Mouse (Mus musculus) kidney, adult 8-10 months (tissue): ENCODE measurements around the gene Drc1.

Experiments
- DNase-seq, 2 experiments: peaks; one replicate each; pipeline ENCODE4 v3.0.0; 2022

Gene Drc1

DNA sequence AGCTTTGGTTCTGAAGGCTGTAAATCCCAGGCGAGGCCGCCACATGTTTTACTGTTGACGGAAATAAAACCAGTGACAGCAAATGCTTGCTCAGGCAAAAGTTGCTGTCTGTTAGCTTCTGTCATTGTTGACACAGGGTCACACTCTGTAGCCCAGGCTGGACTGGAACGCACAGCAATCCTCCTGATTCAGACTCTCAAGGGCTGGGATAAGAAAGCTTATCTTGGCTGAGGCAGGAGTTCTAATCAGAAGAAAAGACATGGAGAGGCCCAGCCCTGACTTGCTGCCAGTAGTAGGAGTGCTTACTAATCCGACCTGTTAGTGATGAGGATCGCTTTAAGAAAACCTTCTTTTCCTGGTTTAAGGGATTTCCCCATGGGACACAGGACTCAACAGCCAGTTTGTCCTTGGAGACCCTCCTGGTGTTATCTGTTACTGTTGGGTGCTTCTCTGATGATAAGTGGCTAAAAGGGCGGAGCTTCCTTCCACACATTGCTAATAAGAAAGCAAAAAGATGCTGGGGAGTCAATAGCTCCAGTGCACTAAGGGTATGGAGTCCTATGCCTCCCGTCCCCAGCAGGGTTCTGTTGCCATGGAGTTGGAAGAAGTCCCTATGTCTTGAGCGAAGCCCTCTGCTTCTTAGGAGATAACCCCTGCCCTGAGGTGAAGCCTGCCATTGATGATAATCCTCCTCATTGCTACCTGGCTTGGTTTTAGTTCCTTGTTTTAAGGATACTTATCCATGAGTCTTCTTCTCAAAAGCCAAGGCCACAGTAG is 6.1 kb downstream of the Drc1 start:
- DNase-seq: no peak

DNA sequence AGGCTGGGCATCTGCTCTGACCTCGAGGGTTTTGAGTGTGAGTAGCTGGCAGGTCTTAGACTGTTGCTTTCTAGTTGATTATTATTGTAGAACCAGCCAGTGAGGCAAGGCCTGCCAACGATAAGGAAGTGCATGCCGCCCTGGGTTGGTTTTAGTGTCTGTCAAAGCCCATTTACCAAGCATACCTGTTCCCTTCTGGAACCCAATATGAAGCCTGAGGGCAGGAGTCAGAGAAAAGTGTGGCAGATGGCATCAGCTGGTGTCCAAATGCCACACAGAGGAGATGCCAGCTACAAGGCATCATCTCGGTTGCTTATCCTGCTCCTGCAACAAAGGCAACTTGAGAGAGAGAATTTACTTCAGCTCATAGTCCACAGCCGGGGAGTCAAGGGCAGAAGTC is 59.6 kb downstream of the Drc1 start:
- no peak for DNase-seq

DNA sequence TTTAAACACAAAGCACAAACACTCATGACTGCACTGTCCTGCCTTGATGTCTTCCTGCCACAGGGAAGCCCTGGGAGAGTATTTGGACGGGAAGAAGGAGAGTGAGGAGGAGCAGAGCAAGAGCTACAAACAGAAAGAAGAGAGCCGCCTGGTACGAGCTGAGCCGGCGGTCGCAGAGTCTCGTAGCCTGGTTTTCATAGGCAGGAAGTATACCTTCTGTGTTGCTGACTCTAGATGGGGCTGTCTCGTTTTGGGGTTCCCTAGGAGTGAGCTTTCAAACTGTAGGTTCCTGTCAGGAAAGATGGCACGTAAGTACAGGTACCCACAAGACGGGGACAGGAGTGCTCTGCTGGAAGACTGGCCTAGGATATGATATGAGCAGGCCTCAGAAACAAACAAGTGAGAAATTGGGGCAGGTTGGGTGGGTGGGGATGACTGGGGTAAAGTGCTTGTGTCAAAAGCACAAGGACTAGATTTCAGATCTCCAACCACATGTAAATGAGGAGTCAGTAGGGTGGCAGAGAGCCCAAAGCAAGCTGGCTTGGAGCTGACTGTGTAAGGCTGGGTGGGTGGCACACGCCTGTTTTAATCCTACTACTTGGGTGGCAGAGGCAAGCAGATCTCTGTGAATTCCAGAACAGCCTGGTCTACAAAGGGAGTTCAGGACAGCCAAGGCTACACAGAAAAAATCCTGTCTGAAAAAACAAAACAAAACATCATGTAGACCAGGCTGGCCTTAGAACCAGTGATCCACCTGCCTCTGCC is 60.6 kb downstream of the Drc1 start:
- DNase-seq: no peak

DNA sequence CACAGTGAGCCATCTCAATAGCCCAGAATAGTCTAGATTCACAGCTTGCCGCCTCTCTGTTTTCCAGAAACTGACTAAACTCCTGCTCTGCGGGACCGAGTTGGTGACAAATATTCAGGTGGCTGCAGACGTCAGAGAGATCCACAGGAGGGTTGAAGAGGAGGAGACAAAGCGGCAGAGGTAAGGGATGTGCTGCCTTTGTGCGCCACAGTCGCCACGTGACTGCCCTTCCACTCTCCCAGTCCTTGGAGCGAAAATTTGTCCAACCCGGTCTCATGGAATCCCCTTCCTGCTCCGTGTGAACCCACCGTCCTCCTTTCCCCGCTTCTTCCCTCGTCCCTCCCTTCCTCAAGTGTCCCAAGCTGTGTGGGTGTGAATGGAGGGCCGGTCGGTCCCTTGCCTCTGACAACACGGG is 61.4 kb downstream of the Drc1 start:
- no peak for DNase-seq

DNA sequence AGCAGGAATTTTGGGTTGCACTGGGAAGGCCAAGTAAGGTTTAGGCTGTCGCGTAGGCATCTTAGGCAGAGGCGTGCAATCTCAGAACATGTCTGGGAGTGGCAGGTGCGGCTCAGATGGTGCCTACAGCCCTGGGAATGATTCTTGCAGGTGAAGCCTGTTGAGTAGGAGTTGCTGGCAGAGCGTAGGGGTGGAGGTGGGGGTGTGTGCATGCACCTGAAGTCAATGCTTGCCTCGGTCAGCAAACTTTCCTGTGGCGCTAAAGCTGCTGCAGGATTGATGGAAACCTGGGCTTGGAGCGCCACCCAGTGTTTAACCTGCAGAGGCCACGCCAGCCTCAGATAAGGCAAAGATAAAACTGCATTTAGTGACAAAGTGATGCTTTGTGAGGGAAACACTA is 61.9 kb downstream of the Drc1 start:
- peak; percentile 30 to 50 for DNase-seq

DNA sequence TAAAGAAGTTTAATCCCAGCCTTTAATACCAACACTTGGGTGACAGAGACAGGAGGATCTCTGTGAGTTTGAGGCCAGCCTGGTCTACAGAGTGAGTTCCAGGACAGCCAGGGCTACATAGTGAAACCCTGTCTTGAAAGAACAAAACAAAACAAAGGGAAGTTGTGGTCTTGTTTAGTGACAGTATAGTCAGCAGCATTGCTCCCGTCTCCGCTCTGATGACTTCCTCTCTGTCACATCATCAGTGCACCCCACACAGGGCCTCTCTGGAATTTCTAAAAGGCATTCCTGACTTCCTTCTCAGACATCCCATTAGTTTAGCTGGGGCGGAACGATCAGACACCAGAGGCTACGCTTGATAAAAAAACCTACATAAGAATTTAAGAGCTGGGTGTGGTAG is 62.7 kb downstream of the Drc1 start:
- no peak for DNase-seq

DNA sequence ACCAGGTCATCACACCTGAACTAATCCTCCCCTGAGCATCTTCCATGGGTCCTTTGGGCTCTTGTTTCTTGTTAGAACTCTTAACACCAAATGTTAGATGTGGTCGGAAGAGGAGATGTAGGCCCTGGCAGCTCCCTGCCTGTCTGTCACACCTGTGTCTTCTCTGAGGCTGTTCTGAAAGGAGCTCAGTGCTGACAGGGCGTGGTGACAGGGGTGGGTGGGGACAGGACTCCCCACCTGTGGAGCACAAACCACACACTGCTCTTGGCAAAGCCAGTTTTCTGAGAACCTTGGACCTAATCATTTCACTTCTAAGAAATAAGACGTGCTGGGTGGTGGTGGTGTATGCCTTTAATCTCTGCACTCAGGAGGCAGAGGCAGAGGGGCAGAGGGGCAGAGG is 72.4 kb downstream of the Drc1 start:
- no peak for DNase-seq

DNA sequence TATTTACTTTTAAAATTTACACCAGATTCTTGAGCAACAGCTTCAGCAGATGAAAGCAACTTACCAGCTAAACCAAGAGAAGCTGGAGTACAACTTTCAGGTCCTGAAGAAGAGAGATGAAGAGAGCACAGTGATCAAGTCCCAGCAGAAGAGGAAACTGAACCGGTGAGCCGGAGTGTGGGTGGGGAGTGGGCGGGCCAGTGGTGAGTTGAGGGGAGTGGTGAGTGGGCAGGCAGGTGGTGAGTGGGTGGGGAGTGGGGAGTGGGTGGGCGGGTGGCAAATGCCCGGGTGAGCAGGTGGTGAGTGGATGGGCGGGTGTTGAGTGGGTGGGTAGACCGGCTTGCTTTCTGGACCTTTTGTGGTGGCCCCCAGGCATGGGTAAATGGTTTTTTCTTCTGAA is 73.9 kb downstream of the Drc1 start:
- DNase-seq: no peak

DNA sequence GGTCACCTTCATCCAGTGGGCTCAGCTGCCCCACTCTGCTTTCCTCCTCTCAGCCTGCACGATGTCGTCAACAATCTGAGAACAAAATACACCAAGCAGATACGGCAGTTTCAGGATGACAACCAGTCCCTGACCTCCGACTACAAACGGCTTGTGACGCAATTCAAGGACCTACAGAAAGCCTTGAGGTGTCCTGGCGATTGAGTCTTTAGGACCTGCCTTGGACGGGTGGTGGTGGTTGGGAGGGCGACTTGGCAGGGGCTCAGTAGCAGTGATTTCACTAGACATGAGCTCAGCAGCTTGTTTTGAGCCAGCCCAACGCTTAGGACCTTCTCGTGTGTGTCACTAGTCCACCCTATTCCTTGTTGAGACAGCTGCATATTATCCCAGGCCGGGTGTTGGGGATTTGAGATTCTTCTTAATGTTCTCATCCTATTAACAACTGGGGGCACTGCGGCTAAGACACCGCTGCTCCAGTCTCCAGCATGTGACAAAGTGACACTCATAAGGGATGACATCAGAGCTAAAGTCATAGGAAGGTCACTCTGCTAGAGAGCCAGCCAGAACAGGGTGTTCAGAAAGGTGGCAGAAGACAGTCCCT is 74.5 kb downstream of the Drc1 start:
- DNase-seq: no peak

DNA sequence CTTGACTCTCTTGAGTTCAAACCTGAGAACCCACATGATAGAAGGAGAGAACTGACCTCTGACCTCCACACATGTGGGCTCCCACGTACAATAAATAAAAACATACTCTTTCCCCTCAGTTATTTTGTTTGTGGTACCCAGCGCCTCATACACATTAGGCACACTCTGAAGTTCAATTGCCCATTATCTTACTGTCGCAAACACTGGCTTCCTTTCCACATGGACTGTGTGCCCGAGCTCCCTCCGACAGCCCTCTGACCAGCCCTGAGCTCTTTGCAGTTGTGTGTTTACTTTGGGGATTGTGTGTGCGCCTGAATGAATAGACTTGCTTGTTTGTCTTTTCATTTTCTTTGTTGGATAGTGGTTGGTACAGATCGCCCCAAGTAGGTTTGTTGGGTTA is 75.5 kb downstream of the Drc1 start:
- DNase-seq: no peak

DNA sequence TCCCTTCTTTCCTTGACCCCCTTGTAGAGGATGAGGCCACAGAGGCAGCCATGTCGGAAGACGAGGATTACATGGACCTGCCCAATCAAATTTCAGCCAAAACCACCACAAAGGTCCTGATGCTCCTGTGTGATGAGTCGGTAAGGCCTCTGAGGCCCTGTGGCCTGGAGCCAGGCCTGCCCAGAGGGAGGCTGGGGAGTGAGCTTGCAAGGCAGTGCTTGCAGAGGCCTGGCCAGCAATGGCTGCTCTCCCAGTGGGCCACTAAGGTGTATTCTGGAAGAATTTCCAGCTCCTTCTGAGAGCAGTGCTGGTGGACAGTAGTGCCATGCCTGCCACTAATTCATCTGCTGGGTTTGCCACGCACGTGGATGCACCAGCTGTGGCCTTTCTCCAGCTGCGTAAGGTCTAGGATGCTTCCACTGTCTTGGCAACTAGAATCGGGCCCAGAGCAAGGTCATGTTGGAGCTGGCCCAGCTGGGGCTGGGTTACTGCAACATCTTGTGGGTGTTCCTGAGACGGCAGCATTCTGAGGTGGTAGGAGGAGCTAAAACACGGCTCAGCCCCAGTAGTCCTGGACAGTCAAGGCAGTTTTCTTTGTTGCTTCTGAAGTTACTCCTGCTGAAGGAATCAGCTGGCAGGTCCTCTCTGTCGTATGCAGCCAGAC is 77.4 kb downstream of the Drc1 start:
- no peak for DNase-seq

DNA sequence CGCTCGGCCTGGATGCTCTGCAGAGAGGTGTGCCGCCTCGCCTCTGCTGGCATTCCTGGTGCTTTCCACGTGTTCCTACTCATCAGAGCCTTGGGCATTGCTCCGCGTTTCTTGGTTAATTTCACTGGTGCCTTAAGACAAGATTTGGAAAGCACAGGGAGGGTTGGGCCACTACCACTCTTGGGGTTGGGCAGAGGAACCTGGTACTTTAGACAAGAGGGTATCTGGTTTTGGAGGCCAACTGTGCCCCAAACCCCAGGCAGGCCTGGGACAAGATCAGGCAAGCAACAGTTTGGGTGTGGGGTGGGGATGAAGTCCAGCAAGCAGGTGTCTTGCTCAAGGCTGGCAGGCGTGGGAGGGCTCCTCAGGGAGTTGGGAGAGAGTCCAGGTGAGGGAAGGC is 86.2 kb downstream of the Drc1 start:
- no peak for DNase-seq

DNA sequence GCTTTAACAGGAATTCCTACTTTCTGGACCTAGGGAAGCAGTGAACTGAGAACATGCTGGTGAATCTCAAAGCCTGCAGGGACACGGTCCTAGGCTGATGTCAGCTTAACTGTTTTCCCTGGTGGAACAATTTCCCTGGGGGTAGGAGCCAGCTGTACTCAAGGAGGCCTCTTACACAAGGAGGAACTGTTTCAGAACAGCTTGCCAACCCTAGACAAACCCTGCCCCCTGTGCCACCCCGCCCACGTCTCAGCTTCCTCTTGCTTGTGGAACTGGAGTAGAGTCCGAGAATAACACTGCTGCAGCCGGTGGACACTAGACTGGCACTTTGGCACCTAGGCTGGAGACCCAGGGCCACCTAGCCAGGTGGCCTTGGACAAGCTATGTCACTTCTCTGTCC is 88.2 kb downstream of the Drc1 start:
- no peak for DNase-seq

DNA sequence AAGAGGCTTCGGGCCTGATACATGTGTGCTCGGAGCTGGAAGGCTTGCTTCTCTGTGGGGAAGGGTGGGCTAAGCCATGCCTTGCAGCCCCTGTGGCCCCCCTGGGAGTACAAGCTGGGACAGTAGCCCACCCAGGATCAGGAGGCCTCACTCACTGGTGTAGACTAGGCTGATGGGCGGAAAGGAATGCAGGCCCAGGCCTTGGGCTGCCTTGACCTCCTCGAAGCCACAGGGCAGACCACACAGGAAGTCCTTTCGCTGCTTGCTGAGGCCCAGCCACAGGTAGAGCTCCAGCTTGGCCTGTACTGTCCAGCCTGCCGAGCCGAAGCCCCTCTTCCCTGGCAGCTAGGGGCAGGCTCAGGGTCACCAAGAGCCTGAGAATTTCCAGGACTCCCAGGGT is 101.7 kb downstream of the Drc1 start:
- DNase-seq: no peak

DNA sequence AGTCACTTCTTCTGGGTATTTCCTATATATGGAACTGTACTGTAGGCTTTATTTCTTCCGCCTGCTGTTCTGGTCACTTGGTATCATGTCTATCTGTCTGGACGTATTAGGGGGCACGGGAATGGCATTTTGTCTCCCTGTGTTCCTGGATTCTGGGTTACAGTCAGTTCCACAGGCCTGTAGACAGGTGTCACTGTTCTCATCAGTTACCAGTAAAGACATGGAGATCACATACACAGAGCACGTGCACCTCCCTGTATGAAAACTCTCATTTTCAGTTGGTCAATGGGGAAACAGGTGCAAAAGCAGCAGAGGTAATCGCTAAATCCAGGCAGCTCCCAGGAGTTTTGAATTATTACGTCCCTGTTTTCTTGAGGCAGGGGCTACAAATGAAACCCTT is 106.5 kb downstream of the Drc1 start:
- DNase-seq: no peak

DNA sequence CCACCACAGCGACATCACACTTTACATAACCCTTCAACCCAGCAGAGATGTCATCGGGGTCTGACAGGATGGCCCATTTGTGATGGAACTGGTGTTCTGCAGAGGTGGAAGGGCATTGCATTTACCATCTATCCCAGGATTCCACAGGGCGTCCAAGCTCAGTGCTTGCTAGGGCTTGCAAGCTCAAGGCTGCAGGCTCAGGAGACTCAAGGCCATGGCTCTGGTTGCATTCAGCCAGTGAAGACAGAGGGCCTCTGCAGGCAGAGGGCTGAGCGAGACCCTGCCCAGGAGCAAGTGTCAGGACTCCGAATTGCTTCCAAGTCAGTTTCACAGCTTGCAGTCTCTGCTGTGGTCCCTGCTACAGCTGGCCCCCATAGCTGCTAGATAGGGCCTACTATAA is 108.6 kb downstream of the Drc1 start:
- no peak for DNase-seq

DNA sequence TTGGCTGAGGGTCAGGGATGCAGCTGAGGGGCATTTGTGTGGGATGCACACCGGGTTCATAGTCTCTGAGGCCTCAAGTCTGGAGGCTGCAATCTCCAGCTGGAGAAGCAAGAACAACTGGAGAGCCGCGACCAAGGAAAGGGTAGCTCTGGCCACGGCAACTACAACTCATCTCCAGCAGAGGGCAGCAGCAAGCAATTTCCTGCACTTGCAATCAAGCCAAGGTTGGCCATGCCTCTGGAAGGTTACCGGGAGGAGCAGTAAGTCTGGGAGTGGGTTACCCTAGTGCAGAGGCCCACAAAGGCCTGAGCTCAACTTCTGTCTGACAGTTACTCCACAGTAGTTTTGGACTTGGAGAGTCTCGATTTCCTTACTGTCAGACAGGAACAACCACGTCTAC is 110.3 kb downstream of the Drc1 start:
- peak; percentile 18 to 67 for DNase-seq

DNA sequence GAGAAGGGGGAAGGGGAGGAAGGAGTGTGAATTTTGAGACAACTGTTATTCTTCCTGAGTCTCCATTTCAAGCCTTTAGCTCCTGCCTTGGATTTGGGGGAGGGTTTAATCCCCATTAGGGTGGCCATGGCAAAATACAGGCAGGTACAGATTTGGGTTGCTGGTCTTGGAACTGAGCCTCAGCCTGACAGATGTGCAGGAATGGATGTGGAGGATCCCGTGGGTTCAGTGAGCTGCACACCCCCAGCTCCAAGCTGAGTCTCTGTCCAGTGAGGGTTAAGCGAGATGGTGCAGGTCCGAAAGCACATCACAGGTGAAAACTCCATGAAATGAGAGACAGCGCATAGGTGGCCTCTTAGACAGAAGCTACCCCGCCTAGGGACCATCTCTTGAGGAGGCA is 119.3 kb downstream of the Drc1 start:
- DNase-seq: no peak

DNA sequence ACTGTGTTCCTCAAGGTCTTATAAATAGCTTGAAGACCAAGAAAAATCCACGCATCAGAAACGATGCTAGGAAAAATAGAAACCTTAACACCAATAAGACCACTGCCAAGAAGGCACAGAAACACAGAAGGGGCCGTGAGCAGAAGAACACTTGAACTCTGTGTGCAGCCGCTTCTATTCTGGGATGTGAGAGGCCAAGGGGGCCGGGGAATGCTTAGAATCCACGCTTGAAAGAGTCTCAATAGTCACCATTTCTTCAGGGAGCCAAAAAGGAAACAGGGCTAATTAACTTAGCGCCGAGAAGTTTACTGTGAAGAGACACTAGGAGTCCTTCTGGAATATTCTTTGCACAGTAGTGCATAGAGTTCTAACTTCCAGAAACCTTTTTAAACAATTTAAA is 120.0 kb downstream of the Drc1 start:
- DNase-seq: no peak

DNA sequence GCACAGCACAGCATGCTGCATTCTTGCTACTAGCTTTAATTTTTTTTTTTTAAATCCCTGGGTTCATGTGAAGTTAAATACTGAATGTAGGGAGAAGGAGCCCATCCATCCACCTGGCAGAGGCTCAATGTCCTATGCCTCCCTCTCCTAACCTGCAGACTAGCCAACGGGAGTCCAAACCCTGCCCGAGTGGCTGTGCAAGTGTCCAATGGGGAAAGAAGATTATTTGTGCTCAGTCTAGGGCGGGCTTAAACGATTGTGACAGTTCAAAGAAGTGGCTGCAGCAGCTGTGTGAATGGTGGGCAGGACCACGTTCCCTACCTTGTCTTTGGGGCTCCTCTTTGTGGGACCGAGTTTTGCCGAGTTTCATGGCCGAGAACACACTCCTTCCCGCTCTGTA is 125.7 kb downstream of the Drc1 start:
- no peak for DNase-seq

DNA sequence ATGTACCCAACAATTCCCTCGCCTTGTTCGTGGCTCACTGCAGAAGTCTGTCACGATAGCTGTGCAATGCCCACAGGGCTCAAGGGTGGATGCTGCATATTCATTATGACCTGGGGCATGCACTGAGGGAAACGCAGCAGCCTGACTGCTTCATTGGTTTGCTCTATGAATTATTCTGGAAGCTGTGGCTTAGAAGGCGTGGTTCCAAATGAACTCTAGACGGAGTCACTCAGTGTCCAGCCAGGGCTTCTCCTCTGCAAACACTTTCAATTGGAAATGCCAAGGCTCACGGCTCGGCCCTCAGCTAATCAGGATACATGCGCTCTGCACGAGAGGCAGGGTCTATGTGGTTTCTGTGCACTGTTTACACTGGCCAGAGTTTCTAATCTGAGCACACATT is 130.3 kb downstream of the Drc1 start:
- peak; percentile 8 to 38 for DNase-seq

DNA sequence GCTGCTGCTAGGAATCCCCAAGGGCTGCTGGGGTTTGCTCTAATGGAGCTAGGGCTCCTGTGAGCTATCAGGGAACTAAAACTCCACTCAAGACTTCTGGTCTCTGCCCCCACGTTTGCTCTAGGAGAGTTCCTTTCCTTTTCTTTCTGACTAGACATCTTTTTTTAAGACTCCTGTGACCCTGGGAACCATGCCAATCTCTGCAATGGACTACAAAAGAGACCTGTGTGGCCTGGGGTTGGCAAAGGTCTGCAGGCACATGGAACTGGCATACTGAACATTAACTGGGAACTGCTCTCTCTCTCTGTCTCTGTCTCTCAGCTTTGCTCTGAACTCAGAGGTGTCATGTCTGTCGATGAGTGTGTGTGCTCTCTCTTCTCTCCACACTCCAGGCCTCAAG is 134.2 kb downstream of the Drc1 start:
- DNase-seq: no peak

DNA sequence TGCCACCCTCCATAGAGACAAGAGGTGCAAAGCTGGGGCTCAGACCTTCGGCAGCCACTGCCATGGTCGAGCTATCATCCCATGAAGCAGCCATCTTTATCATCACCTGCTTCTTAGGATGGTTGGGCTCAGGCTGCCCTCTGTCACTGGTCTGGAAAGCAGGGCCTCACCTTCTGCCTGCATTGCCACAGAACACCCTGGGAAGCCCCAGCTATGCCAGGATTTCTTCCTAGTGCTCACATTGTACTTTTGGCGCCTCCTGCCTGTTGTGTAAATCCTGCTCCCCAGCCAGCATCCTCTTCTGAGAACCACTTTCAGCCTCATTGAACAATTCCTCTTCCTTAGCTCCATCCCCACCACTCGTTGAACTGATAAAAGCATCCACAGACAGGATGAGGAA is 134.7 kb downstream of the Drc1 start:
- no peak for DNase-seq
